9 mouse cellular contexts compared by ENCODE assay signal in the genomic region with DNA sequence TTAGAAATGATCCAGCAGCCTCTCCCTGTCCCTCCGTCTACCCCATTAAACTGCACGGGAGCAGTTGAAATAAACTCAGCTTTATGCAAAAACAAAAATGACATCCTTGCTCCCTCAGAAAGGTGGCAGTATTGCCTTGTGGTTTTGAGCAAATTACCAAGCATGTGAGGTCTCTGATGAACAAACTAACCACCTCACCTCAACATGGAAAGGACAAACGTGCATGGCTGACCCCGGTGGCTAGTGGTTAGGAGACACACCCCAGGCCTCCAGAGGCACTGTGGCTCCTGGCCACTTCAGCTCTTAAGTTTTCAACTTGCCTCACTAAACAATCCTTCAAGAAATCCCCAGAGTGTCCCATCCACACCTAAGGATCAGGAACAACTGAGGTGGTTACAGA. TPM values are rescaled to one million over a fixed set of nuclear protein-coding genes. Genes with fewer than 3 reads are reported as not detected.
DNase-seq lines count a peak whose midpoint lies in the region; ATAC-seq and TF ChIP-seq lines count a peak whose summit lies in the region.
"Had no signal": no experiment of that assay in that cellular context is flagged by ENCODE, and none has a peak within 500 bp of the region (broad histone marks: within the 10 kb centered on the region; RNA-seq: fewer than 3 reads in every experiment).

No protein-coding gene starts in this region.

- H3K4me3 ChIP-seq in gastrocnemius, adult 2 months = no peak overlapping the region
- H3K4me3 ChIP-seq: liver, embryonic 15.5 days had no signal

- peak; percentile 45 for TF ChIP-seq CTCF in gastrocnemius, adult 2 months (IDR thresholded peaks at IDR 0.05)

- DNase-seq in gastrocnemius, adult 2 months = no peak
- no peak for DNase-seq in gastrocnemius, postnatal 25 days
- peak; percentile 12 for DNase-seq in 416B (ENCODE audit: low read depth)
- peak; percentile 25 to 52 for DNase-seq in cerebellum, postnatal 25 days
- DNase-seq in layer of hippocampus, postnatal 10 days (ENCODE audit: low spot score in 2 of 2) = peak; percentile 22 to 55
- DNase-seq in right cerebral cortex, postnatal 4 days = no peak

- intact Hi-C loops in gastrocnemius, adult 2 months (cut with DNase I) = loop anchor here (5.0 kb wide), 1 partner anchor 409 kb away; no protein-coding TSS in a partner anchor

- H3K27ac ChIP-seq in gastrocnemius, adult 2 months = no peak overlapping the region
- H3K27ac ChIP-seq: liver, embryonic 15.5 days had no signal

- no peak for ATAC-seq in monocyte, adult 5-6 weeks (replicated peaks; ENCODE audit: insufficient number of reproducible peaks, low FRiP score, low TSS enrichment, poor library complexity, severe bottlenecking)
- ATAC-seq in megakaryocyte-erythroid progenitor cell, adult 5-6 weeks (replicated peaks; ENCODE audit: low FRiP score, low TSS enrichment, poor library complexity, severe bottlenecking) = no peak

RNA-seq across cellular contexts. Expression of gene Myocd, which starts 1.5 kb away (rescaled TPM):
- total RNA-seq in gastrocnemius, adult 2 months (2021) = under 1 TPM; 0.61 to 0.70 TPM
- 1 to 10 TPM in 1 of 2 experiments, under 1 TPM in 1; 0.97 to 2.9 TPM for total RNA-seq in gastrocnemius, postnatal 25 days (2021)
- total RNA-seq in layer of hippocampus, postnatal 10 days (2021) = under 1 TPM; 0.62 to 0.87 TPM
- total RNA-seq in monocyte, adult 5-6 weeks (2017) = not detected in 3 replicates
- not detected in 2 replicates for total RNA-seq in megakaryocyte-erythroid progenitor cell, adult 5-6 weeks (2014; fragmentation: Nextera tagmentation)
- total RNA-seq in megakaryocyte-erythroid progenitor cell, adult 5-6 weeks (2017) = not detected in 2 replicates

Comparison
In these comparisons a context has a peak if more than half of its experiments do, and no peak if none do; other contexts are left out.
1. DNase-seq: peak in 416B (single experiment), cerebellum, postnatal 25 days (2 of 2) and layer of hippocampus, postnatal 10 days (2 of 2); none in gastrocnemius, adult 2 months (single experiment), gastrocnemius, postnatal 25 days (single experiment) and right cerebral cortex, postnatal 4 days (single experiment).